Mouse (Mus musculus): ENCODE data around the gene Tbc1d25. TPM values are rescaled to one million over a fixed set of nuclear protein-coding genes. Genes with fewer than 3 reads are reported as not detected.
A peak's percentile ranks its signal among the peaks of the same experiment; 100 is the strongest.

The Tbc1d25 gene
- total and polyA plus RNA-seq, 2 experiments from 2014 or later, result 17.4 to 19.9 TPM

- ATAC-seq (peak; percentile 48), DNase-seq (ENCODE audit: low spot score) (peak; percentile 12)
- Histone ChIP-seq H3K27me3 (ENCODE audit: insufficient read depth, low read length) (no peaks in the 10 kb centered on the region), H3K27ac (peak overlapping the region; percentile 74), H3K9me3 (ENCODE audit: low read length) (no peaks in the 10 kb centered on the region), H3K9ac (replicated peaks; ENCODE audit: low read length) (peak overlapping the region; percentile 64), H3K4me3 (ENCODE audit: low read length) (peak overlapping the region; percentile 54), H3K4me1 (ENCODE audit: insufficient read depth, low read length) (0 out of 2 replicates have a peak, but pooled peaks cover 2% of the 10 kb centered on the region), H3K36me3 (ENCODE audit: insufficient read depth, low read length) (no peaks in the 10 kb centered on the region), H3K4me2 (ENCODE audit: low read depth, low read length) (peak overlapping the region; percentile 60)
- TF ChIP-seq CTCF (IDR thresholded peaks at IDR 0.05; ENCODE audit: low read depth), result no peak
- 37% methylated on average over 7 of the region's 7 CpGs for WGBS
Observed at GRCm38 (mm10) chrX:8205551-8205950, 29.6 kb upstream of the Tbc1d25 start.

DNA sequence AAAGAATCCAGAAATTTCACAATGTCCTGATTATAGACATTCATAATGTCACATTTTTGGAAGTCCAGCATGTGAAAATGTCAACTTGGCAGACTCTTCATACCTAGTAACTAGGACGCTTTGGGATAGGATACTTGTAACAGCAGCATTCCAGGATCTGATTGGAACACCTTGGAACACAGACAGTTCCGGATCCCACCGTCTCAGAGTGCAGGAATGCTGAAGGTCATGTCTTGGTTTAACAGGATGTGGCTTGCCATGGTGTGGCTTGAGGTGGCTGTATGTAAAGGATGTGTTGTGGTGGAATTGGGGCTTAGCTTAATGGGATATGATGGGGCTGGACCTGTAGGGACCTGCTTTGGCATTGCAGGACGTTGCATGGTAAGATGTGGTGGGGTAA is 29.1 kb upstream of the Tbc1d25 start:
- no peak overlapping the region for H3K9ac ChIP-seq (replicated peaks; ENCODE audit: low read length)
- 73% methylated on average over 4 of the region's 4 CpGs for WGBS
- H3K27ac ChIP-seq, result peak overlapping the region; percentile 74; the same call in 1 of the 2 replicates
- H3K9me3 ChIP-seq (ENCODE audit: low read length), result no peaks in the 10 kb centered on the region
- ATAC-seq (no peak; the same call in 1 of the 2 replicates), DNase-seq (ENCODE audit: low spot score) (no peak)
- 0 out of 2 replicates have a peak, but pooled peaks cover 2% of the 10 kb centered on the region for H3K4me1 ChIP-seq (ENCODE audit: insufficient read depth, low read length)
- H3K36me3 ChIP-seq (ENCODE audit: insufficient read depth, low read length), result no peaks in the 10 kb centered on the region
- H3K4me2 ChIP-seq (ENCODE audit: low read depth, low read length), result peak overlapping the region; percentile 60
- TF ChIP-seq CTCF (IDR thresholded peaks at IDR 0.05; ENCODE audit: low read depth), result no peak
- H3K4me3 ChIP-seq (ENCODE audit: low read length), result no peak overlapping the region
- no peaks in the 10 kb centered on the region for H3K27me3 ChIP-seq (ENCODE audit: insufficient read depth, low read length)

GRCm38 (mm10) chrX:8204076-8204475 is 28.1 kb upstream of the Tbc1d25 start:
- TF ChIP-seq CTCF (IDR thresholded peaks at IDR 0.05; ENCODE audit: low read depth), result no peak
- Histone ChIP-seq H3K27me3 (ENCODE audit: insufficient read depth, low read length) (no peaks in the 10 kb centered on the region), H3K4me3 (ENCODE audit: low read length) (no peak overlapping the region), H3K9ac (replicated peaks; ENCODE audit: low read length) (no peak overlapping the region), H3K4me1 (ENCODE audit: insufficient read depth, low read length) (0 out of 2 replicates have a peak, but pooled peaks cover 2% of the 10 kb centered on the region), H3K9me3 (ENCODE audit: low read length) (no peaks in the 10 kb centered on the region), H3K36me3 (ENCODE audit: insufficient read depth, low read length) (no peaks in the 10 kb centered on the region), H3K4me2 (ENCODE audit: low read depth, low read length) (no peak overlapping the region), H3K27ac (no peak overlapping the region)
- WGBS, result 85% methylated on average over 10 of the region's 10 CpGs
- no peak for DNase-seq (ENCODE audit: low spot score)
- no peak for ATAC-seq

DNA sequence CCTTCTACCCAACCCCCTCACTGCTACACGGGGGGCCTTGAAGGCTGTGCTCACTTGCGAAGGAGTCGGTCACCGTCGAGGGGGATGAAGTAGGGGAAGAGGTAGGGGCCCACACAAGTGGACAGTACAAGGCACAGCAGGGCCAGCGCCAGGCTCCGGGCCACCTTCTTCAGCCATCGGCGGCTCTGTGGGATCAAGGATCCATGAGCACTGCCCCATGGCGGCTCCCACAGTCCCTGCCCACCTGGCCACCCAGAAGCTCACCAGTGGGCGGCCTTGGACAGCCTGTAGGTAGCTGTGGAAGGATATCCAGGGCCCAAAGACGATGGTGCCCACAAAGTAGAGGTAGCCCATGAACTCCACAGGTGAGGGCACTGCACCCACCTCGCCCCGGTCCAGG is 27.1 kb upstream of the Tbc1d25 start:
- Histone ChIP-seq H3K4me3 (ENCODE audit: low read length) (no peak overlapping the region), H3K27me3 (ENCODE audit: insufficient read depth, low read length) (no peaks in the 10 kb centered on the region), H3K4me2 (ENCODE audit: low read depth, low read length) (no peak overlapping the region), H3K27ac (no peak overlapping the region), H3K9ac (replicated peaks; ENCODE audit: low read length) (no peak overlapping the region), H3K36me3 (ENCODE audit: insufficient read depth, low read length) (no peaks in the 10 kb centered on the region), H3K4me1 (ENCODE audit: insufficient read depth, low read length) (0 out of 2 replicates have a peak, but pooled peaks cover 2% of the 10 kb centered on the region), H3K9me3 (ENCODE audit: low read length) (no peaks in the 10 kb centered on the region)
- TF ChIP-seq CTCF (IDR thresholded peaks at IDR 0.05; ENCODE audit: low read depth), result no peak
- DNase-seq (ENCODE audit: low spot score), result no peak
- no peak for ATAC-seq
- 85% methylated on average over 14 of the region's 14 CpGs for WGBS

- H3K4me2 ChIP-seq (ENCODE audit: low read depth, low read length), result peak within 1 kb of the TSS; percentile 62
- DNase-seq (ENCODE audit: low spot score), result peak; percentile 56
- H3K4me1 ChIP-seq (ENCODE audit: insufficient read depth, low read length), result no peaks in the 10 kb centered on the region
- 29% methylated on average over 10 of the region's 10 CpGs for WGBS
- H3K4me3 ChIP-seq (ENCODE audit: low read length), result peak within 1 kb of the TSS; percentile 48
- H3K27me3 ChIP-seq (ENCODE audit: insufficient read depth, low read length), result no peaks in the 10 kb centered on the region
- no peaks in the 10 kb centered on the region for H3K36me3 ChIP-seq (ENCODE audit: insufficient read depth, low read length)
- TF ChIP-seq CTCF (IDR thresholded peaks at IDR 0.05; ENCODE audit: low read depth), result no peak
- no peaks in the 10 kb centered on the region for H3K9me3 ChIP-seq (ENCODE audit: low read length)
- peak within 1 kb of the TSS; percentile 41; the same call in 1 of the 2 replicates for H3K9ac ChIP-seq (replicated peaks; ENCODE audit: low read length)
- ATAC-seq, result peak; percentile 58
- H3K27ac ChIP-seq, result peak within 1 kb of the TSS; percentile 64
Observed at GRCm38 (mm10) chrX:8193419-8193723, 17.4 kb upstream of the Tbc1d25 start, which contains the start of gene Ebp. TSS of gene Ebp (minus strand) at chrX:8193512.

GRCm38 (mm10) chrX:8192640-8193418 is 16.8 kb upstream of the Tbc1d25 start:
- no peaks in the 10 kb centered on the region for H3K27me3 ChIP-seq (ENCODE audit: insufficient read depth, low read length)
- 30% methylated on average over 38 of the region's 38 CpGs for WGBS

More at GRCm38 (mm10) chrX:8192640-8193418, 16.8 kb upstream of the Tbc1d25 start:
- DNase-seq (ENCODE audit: low spot score), result peak; percentile 88
- Histone ChIP-seq H3K4me3 (ENCODE audit: low read length) (peak overlapping the region; percentile 48), H3K9ac (replicated peaks; ENCODE audit: low read length) (peak overlapping the region; percentile 41; the same call in 1 of the 2 replicates), H3K27ac (peak overlapping the region; percentile 64), H3K4me2 (ENCODE audit: low read depth, low read length) (peak overlapping the region; percentile 62), H3K9me3 (ENCODE audit: low read length) (no peaks in the 10 kb centered on the region), H3K36me3 (ENCODE audit: insufficient read depth, low read length) (no peaks in the 10 kb centered on the region), H3K4me1 (ENCODE audit: insufficient read depth, low read length) (no peaks in the 10 kb centered on the region)
- peak; percentile 98 for ATAC-seq
- TF ChIP-seq CTCF (IDR thresholded peaks at IDR 0.05; ENCODE audit: low read depth), result no peak
